Mouse (Mus musculus): Measurements from ENCODE around the gene Cldn15.
A peak's percentile ranks its signal among the peaks of the same experiment; 100 is the strongest.

DNA sequence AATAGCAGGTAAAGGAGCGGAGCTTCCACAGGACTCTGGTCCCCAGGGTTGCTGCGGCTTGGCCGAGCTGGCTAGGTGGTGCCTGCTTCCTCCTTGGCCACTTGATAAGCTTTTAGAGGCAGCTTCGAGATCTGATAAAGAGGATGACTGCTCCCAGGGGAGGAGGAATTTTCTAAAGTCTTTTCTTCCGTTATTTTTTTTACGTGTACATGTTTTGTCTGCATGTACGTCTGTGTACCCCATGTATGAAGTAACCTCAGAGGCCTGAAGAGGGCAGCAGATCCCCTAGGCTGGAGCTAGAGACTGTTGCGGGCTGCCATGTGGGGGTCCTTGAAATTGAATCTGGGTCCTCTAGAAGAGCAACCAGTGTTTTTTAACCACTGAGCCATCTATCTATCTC, 14.6 kb downstream of the Cldn15 start:
- no peak for TF ChIP-seq TAL1 (IDR thresholded peaks at IDR 0.05; ENCODE audit: low read length)
- peak; percentile 48 to 62 (median 52) for TF ChIP-seq CTCF (IDR thresholded peaks at IDR 0.05 in 2 of 3, conservative IDR thresholded peaks at IDR 0.05 in 1 of 3; ENCODE audit: control insufficient read depth in 1 of 3, insufficient read depth in 1 of 3, low read depth in 2 of 3, low read length in 3 of 3, poor library complexity in 1 of 3, severe bottlenecking in 1 of 3)
- TF ChIP-seq GATA1 (IDR thresholded peaks at IDR 0.05; ENCODE audit: low read depth, low read length): peak; percentile 64
- TF ChIP-seq MYC (IDR thresholded peaks at IDR 0.05; ENCODE audit: low read depth, low read length): no peak
- TF ChIP-seq POLR2A (IDR thresholded peaks at IDR 0.05; ENCODE audit: control insufficient read depth in 1 of 2, insufficient read depth in 1 of 2, low read depth in 1 of 2, low read length in 2 of 2, poor library complexity in 1 of 2): no peak
- no peak for TF ChIP-seq ZKSCAN1 (IDR thresholded peaks at IDR 0.05; ENCODE audit: low read depth, low read length)
- no peak for TF ChIP-seq NRF1 (IDR thresholded peaks at IDR 0.05; ENCODE audit: insufficient read depth, low read depth, low read length, poor library complexity, severe bottlenecking)
- TF ChIP-seq NELFE (IDR thresholded peaks at IDR 0.05; ENCODE audit: low read depth, low read length): no peak
- no peak for TF ChIP-seq TBP (IDR thresholded peaks at IDR 0.05; ENCODE audit: low read depth, low read length)
- TF ChIP-seq JUND (IDR thresholded peaks at IDR 0.05; ENCODE audit: low read depth, low read length): no peak
- TF ChIP-seq MAFK (IDR thresholded peaks at IDR 0.05; ENCODE audit: borderline replicate concordance, low read depth, low read length): no peak
- TF ChIP-seq MXI1 (IDR thresholded peaks at IDR 0.05; ENCODE audit: low read depth, low read length): no peak
- no peak for TF ChIP-seq ZMIZ1 (IDR thresholded peaks at IDR 0.05; ENCODE audit: low read depth, low read length)
- TF ChIP-seq SIN3A (IDR thresholded peaks at IDR 0.05; ENCODE audit: low read length): no peak

All from MEL (cell line).